Mouse (Mus musculus) liver, adult 2 months (tissue): ENCODE data around the gene Fgfr2.

ENCODE experiments used
- CTCF ChIP-seq: fragments of 200-500 bp; IDR thresholded peaks from 2 replicates; pipeline ENCODE4 v1.5.1; 2011; ENCODE audit warnings: low read depth, low read length, control low read depth
- POLR2A ChIP-seq: fragments of 200-500 bp; IDR thresholded peaks from 2 replicates; pipeline ENCODE4 v1.6.1; 2011; ENCODE audit warnings: low read length, control low read depth; ENCODE audit not compliant: insufficient read depth; ENCODE audit errors: extremely low read depth

DNA sequence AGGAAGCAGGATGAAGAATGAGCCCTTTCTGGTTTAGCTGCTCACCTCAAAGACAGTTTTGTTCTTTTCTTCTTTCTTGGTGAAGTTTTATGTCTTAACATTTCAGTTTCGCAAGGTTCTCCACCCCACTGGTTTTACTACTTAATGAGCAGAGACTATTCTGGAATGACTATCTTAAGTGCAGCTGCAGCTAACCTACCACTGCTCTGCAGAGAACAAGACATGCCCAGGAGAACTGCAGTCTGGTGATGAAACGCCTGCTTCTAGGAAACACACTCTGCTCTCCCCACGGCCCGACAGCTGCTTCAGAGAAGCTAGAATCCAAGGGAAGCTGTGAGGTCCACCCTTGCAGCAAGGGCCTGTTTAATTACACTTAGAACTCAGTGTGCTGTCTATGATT, 78.4 kb downstream of the Fgfr2 start:
- TF ChIP-seq POLR2A (no peak), CTCF (no peak)
